Mouse (Mus musculus) ES-Bruce4 (cell line): ENCODE data around the gene Akap10.

Experiments
- EP300 ChIP-seq: IDR thresholded peaks from 2 replicates; pipeline ENCODE4 v1.6.1; 2011; ENCODE audit warnings: low read depth, low read length; ENCODE audit not compliant: insufficient read depth
- POLR2A ChIP-seq: IDR thresholded peaks from one replicate; pipeline ENCODE4 v1.8.1; 2011; ENCODE audit warnings: low read length; ENCODE audit not compliant: insufficient read depth

GRCm38 (mm10) chr11:61930098-61930517 lies at the start of gene Akap10:
- TF ChIP-seq EP300, result peak; percentile 50; the same call in 1 of the 2 replicates
- peak; percentile 38 for TF ChIP-seq POLR2A
